Mouse (Mus musculus): ENCODE results near the gene Iltifb.
"Not testable (repeated sequence)": the region's sequence is repeated elsewhere in the genome, so short reads cannot be mapped to it uniquely, and the experiment has no call there.

Gene Iltifb

GRCm38 (mm10) chr10:118294938-118295337, at the start of gene Iltifb:
Gene Iltifb, minus strand, starts transcription at chr10:118295038.
- DNase-seq (ENCODE audit: low spot score in 2 of 2) = no peak

GRCm38 (mm10) chr10:118343155-118343554, 48.3 kb upstream of the Iltifb start, which contains the start of gene Gm9046:
Gene Gm9046, minus strand, starts transcription at chr10:118343255.
- DNase-seq (ENCODE audit: low spot score in 2 of 2) = not testable (repeated sequence)

- not testable (repeated sequence) for DNase-seq (ENCODE audit: low spot score in 2 of 2)
These were observed 42.9 kb upstream of the Iltifb start, which contains the start of gene Gm9045 for GRCm38 (mm10) chr10:118337731-118338130. Gene Gm9045, minus strand, starts transcription at chr10:118337831.

- not testable (repeated sequence) for DNase-seq (ENCODE audit: low spot score in 2 of 2)
These were observed 37.5 kb upstream of the Iltifb start, which contains the start of gene Gm9044 for GRCm38 (mm10) chr10:118332308-118332707. Gene Gm9044, minus strand, starts transcription at chr10:118332408.

- DNase-seq (ENCODE audit: low spot score in 2 of 2) = not testable (repeated sequence)
These were observed 32.0 kb upstream of the Iltifb start, which contains the start of gene Gm9040 for GRCm38 (mm10) chr10:118326869-118327268. Gene Gm9040, minus strand, starts transcription at chr10:118326969.

GRCm38 (mm10) chr10:118319024-118319423, 24.2 kb upstream of the Iltifb start:
- no peak for DNase-seq (ENCODE audit: low spot score in 2 of 2)

GRCm38 (mm10) chr10:118302133-118302532, 7.3 kb upstream of the Iltifb start:
- not testable (repeated sequence) for DNase-seq (ENCODE audit: low spot score in 2 of 2)

GRCm38 (mm10) chr10:118283016-118283415, 11.8 kb downstream of the Iltifb start:
- not testable (repeated sequence) for DNase-seq (ENCODE audit: low spot score in 2 of 2)

GRCm38 (mm10) chr10:118282565-118282964, 12.3 kb downstream of the Iltifb start:
- not testable (repeated sequence) for DNase-seq (ENCODE audit: low spot score in 2 of 2)

- DNase-seq (ENCODE audit: low spot score in 2 of 2) = not testable (repeated sequence)
These were observed 16.8 kb downstream of the Iltifb start for GRCm38 (mm10) chr10:118278069-118278468.

- DNase-seq (ENCODE audit: low spot score in 2 of 2) = not testable (repeated sequence)
These were observed 23.4 kb downstream of the Iltifb start for GRCm38 (mm10) chr10:118271416-118271815.

- not testable (repeated sequence) for DNase-seq (ENCODE audit: low spot score in 2 of 2)
These were observed 26.0 kb downstream of the Iltifb start for GRCm38 (mm10) chr10:118268812-118269211.

GRCm38 (mm10) chr10:118258388-118258787, 36.5 kb downstream of the Iltifb start, which contains the start of gene Gm32802:
Gene Gm32802, plus strand, starts transcription at chr10:118258688.
- not testable (repeated sequence) for DNase-seq (ENCODE audit: low spot score in 2 of 2)

GRCm38 (mm10) chr10:118250852-118251295, 44.0 kb downstream of the Iltifb start:
- DNase-seq (ENCODE audit: low spot score in 2 of 2) = no peak

GRCm38 (mm10) chr10:118249006-118249595, 45.7 kb downstream of the Iltifb start:
- DNase-seq (ENCODE audit: low spot score in 2 of 2) = not testable (repeated sequence)

GRCm38 (mm10) chr10:118240680-118241079, 54.2 kb downstream of the Iltifb start, which contains the start of gene Gm32717:
Gene Gm32717, minus strand, starts transcription at chr10:118240780.
- not testable (repeated sequence) for DNase-seq (ENCODE audit: low spot score in 2 of 2)
